Mouse (Mus musculus) bone marrow, adult 2 months (tissue): ENCODE measurements around the gene Ubap2.

Experiments used
- CTCF ChIP-seq: fragments of 200-500 bp; IDR thresholded peaks from 2 replicates; pipeline ENCODE4 v1.5.1; 2011; ENCODE audit warnings: low read length, control low read depth; ENCODE audit not compliant: control insufficient read depth, insufficient read depth
- POLR2A ChIP-seq: fragments of 200-500 bp; IDR thresholded peaks from 2 replicates; pipeline ENCODE4 v1.6.1; 2011; ENCODE audit warnings: low read depth, mild to moderate bottlenecking, control low read depth, low read length, borderline replicate concordance; ENCODE audit not compliant: control insufficient read depth

DNA sequence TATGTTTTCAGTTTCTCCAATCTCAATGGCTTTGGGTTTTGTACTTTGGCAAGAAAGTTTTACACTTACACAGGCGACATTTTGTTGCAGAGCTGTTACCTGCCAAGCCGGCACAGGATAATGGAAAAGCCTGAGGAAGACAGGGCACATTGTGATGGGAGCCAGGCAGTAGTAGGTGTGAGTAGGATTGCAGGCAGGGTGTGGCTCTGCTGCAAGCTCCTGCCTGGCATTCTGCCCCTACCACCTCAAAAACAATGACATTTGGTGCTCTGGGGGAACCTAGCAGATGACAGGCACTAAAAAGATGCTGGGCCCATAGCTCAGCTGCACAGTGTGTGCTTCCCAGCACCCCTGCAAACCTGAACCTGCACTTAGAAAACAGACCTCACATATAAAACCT lies 85.1 kb downstream of the Ubap2 start:
- TF ChIP-seq CTCF (no peak), POLR2A (no peak)
